Mouse (Mus musculus) megakaryocyte, embryonic 14.5 days (primary cell): Measurements from ENCODE around the gene Gm47283.
"Not testable (repeated sequence)": the region's sequence is repeated elsewhere in the genome, so short reads cannot be mapped to it uniquely, and the experiment has no call there.

Experiments
- FLI1 ChIP-seq: IDR thresholded peaks from 2 replicates; pipeline ENCODE4 v1.6.1; 2012; ENCODE audit warnings: low read length, inconsistent platforms, mixed read lengths
- GATA1 ChIP-seq: IDR thresholded peaks from 3 replicates; pipeline ENCODE4 v1.6.1; 2012; ENCODE audit warnings: mixed read lengths, low read length, inconsistent platforms, borderline replicate concordance

DNA sequence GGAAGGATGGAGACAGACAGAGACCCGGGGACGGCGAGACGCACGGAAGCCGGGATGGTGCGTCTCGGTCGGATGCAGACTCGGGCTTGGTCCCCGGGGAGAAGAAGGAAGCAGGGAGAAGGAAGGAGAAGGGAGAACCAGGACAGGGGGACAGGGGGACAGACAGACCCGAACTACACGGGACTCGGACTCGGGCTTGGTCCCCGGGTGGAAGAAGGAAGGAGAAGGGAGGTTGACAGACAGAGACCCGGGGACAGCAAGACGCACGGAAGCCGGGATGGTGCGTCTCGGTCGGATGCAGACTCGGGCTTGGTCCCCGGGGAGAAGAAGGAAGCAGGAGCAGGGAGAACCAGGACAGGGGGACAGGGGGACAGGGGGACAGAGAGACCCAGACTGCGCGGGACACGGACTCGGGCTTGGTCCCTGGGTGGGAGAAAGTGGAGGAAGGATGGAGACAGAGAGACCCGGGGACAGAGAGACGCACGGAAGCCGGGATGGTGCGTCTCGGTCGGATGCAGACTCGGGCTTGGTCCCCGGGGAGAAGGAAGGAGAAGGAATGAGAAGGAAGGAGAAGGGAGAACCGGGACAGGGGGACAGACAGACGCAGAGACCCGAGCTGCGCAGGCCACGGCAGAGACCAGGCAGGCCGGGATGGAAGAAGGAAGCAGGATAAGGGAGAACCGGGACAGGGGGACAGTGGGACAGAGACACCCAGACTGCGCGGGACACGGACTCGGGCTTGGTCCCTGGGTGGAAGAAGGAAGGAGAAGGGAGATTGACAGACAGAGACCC lies 42.1 kb upstream of the Gm47283 start:
- TF ChIP-seq GATA1, FLI1: not testable (repeated sequence)
